Mouse (Mus musculus): Measurements from ENCODE around the gene Acvr1b.
A peak's percentile ranks its signal among the peaks of the same experiment; 100 is the strongest.

Gene Acvr1b

DNA sequence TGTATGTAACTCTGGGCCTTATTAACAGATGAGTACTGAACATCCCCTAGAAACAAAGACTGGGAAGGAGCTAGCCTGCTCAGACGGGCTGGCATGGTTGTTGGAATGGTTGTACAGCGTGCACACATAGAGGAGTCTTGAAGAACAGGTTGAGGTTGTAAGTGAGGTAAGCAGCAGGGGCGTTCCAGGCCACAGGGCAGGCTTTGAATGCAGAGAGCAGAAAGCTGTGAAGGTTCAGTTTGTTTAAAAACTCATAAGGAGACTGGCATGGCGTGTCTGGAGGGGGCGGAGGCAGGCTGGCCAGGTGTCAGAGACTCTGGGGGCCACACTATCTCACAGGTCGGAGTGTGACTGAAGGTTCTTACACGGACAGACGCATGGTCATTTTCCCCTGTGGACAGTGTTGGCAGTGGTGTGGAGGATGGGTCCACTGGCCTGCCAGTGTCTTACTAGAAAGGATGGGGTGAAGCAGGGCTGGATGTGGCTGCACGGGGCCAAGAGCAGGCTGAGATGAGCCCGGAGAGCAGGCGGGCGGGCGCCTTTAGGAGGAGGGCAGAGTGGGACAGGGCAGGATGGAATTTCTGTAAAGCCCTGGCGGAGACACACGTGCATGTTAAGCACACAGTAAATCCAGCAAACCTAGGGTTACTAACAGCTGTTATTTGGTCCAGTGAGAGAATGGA lies 23.8 kb downstream of the Acvr1b start:
- no peak for DNase-seq (ENCODE audit: low spot score in 2 of 2)

DNA sequence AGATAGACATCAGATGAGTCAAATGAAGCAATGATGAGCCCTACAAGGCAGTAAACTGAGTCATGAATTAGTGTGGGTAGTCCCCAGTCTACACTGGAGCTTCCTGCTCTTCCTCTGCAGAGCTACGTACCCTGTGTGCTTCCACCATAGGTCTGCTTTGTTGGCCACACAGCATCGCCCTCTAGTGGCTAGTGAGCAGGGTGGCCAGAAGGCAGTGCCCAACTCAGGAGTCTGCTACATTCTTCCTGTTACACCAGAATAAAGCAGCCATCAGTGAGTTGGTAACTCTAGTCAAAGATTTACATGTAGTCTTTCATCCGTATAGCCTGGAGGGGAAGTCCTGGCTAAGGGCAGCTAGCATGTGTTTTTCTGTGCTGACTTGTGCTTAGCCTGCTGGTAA lies 24.4 kb downstream of the Acvr1b start:
- peak; percentile 40 to 63 for DNase-seq (ENCODE audit: low spot score in 2 of 2)

DNA sequence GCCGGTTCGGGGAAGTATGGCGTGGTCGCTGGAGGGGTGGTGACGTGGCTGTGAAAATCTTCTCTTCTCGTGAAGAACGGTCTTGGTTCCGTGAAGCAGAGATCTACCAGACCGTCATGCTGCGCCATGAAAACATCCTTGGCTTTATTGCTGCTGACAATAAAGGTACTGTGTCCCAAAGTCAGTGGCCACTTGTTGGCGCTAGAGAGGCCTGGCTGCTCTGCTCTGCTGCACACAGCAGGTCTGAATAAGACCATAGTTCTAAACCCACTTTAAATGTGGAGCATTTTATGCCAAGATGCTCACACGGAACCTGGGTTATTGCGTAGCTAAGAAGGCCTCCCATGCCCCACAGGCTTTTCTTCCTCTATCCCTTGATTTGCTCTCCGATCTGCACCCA lies 25.0 kb downstream of the Acvr1b start:
- no peak for DNase-seq (ENCODE audit: low spot score in 2 of 2)

DNA sequence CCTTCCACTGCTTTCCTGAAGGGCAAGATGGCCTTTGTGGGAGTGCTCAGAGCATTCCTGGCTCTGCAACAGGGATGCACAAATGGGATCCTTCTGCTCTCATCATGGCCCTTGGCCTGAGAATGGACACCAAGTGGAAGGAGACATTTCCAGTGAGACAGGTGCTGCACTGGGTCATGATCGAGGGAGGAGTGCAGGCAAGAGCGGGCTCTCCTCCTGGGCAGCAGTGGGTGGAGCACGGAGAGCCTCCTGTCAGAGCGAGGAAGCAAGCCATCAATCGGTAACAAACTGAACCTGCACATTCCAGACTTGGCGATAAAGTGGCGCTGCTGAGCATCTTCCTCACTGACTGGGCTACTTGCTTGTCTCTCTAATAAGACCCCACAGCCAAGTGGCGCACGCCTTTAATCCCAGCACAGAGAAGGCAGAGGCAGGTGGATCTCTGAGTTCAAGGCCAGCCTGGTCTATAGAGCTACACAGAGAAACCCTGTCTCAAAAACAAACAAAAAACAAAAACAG lies 27.0 kb downstream of the Acvr1b start:
- DNase-seq (ENCODE audit: low spot score in 2 of 2) = no peak

DNA sequence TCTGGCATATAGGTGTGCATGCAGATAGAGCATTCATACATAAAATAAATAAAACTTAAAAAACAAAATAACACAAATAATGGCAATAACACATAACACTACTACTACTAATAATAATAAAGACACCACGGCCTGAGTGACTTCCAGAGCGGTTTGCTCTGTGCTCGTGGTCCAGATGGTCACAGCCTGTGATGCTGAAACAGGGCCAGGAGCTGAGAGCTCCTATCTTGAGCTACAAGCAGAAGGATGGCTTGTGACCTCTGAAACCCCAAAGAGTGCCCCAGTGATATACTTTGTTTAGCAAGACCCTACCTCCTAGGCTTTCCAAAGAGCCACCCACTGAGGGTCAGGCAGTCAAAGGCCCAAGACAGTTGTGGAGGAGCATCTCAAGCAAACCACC lies 27.5 kb downstream of the Acvr1b start:
- DNase-seq (ENCODE audit: low spot score in 2 of 2) = no peak

DNA sequence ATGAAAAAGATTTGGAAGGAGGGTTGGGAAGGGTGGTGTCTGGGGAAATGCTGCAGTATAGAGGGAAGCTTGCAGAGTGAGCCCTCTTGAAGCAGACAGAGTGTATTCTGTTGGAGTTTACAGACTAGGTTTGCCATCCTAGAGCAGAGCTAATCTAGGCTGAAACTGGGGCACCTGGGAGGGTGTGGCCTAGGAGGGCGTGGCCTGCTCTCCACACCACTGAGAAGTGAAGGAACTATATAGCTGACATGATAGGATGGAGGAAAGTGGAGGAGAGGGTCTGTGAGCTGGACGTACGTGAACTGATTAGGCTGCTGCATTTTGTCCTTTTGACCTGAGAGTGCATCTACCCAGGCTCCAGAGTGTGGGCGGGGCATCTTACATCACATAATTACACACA lies 29.8 kb downstream of the Acvr1b start:
- DNase-seq (ENCODE audit: low spot score in 2 of 2) = no peak

DNA sequence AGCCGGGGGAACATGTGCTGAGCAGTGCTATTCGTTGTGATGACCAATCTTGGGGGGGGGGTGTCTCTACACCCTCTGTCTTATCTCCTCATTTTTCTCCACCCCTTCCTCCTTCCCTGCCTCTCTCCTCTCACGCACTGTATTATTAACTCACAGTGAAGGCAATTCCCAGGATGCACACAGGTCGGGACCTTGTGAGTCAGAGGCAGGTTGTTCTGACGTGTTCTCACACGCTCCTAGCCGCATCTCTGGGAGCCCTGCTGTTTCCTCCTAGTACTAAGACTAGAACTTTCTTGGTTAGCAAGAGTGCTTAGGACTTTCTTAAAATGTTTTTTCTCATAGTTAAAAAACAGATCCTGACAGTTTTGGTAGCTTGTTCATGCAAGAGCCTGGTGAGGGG lies 30.9 kb downstream of the Acvr1b start:
- DNase-seq (ENCODE audit: low spot score in 2 of 2) = no peak

DNA sequence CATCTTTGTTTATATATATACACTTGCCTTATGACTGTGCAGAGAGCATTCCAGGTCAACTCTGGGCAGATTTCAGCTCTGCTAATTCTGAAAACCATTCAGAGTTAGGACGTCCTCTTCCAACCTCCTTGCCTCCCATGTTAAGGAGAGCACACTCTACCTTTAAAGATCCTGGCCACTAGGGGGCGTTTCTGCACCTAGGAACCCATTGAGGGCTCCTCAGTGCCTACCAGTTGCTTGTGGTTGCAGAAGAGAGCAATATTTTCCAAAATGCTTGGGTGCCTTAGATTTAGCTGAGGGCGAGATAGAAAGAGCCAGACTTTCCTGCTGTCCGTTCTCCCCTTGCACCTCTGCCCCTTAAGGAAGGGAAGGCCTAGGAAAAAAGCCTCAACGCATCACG lies 36.4 kb downstream of the Acvr1b start:
- peak in 1 of 2 experiments; percentile 53 for DNase-seq (ENCODE audit: low spot score in 2 of 2)

DNA sequence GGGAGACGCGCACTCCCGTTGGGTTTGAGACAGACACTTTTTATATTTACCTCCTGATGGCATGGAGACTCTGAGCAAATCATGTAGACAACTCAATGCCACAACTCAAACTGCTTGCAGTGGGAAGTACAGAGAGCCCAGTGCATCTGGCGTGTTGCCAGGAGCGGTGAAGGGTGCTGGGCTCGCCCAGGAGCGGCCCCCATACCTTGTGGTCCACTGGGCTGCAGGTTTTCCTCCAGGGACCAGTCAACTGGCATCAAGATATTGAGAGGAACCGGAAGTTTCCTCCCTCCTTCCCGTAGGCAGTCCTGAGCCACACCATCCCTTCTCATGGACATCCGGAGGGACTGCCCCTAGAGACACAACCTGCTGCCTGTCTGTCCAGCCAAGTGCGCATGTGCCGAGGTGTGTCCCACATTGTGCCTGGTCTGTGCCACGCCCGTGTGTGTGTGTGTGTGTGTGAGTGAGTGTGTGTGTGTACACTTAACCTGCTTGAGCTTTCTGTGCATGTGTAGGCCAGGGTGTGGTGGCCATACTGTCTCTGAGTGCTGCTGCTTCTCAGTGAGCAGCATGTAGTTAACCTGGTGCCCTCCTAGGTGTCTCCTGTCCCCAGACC lies 37.2 kb downstream of the Acvr1b start:
- DNase-seq (ENCODE audit: low spot score in 2 of 2) = no peak

DNA sequence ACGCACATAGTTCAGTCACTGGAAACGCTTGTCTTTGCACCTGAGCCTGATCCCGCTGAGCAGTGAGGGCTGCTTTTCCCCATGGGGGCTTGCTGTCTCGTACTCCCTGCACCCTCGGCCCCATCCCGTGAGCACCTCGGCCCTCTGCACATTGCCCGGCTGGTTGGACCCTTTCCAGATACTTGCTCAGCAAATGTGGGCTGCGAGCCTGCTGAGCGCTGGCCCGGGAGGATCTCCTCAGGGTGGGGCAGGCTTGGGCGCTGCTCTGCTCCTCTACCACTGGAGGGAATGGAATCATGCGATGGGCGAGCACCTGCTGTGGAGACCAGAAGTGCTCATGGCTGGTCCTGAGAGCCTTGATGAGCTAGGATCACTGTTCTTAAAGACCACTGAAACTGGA lies 38.6 kb downstream of the Acvr1b start:
- no peak for DNase-seq (ENCODE audit: low spot score in 2 of 2)

DNA sequence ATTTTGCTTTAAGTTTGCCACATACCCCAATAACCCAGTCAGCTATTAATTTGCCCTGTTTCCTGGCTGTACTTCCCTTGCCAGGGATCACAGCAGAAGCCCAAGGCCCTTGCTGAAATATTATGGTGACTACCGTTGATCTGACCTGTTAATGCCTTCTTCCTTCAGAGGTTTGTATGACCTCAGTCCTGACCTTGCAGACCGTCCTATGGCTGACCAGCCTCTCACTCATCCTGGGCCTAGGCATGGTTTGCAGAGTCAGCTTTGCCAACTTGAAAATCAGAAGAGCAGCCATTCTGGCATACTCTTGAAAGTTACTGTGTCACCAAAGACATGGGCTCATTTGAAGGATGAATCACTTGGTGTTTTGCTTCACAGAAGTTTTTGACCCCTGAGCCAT lies 41.3 kb downstream of the Acvr1b start:
- DNase-seq (ENCODE audit: low spot score in 2 of 2) = no peak

DNA sequence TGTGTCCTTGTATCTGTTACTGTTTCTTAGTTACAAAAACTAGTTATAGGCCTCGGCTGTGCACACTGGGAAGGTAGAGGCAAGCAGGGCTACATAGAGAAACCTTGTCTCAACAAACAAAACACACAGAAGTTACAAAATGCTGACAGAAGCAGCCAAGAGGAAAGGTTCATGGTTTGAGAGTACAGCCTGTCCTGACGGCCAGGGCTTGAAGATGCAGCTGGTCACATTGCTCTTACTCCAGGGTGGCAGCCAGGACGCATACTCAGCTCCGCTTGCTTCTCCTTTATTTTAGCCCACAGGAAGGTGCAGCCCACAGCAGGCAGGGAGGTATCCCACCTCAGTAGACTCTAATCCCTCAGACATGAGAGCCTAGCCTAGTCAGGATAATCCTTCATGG lies 42.2 kb downstream of the Acvr1b start:
- DNase-seq (ENCODE audit: low spot score in 2 of 2) = no peak

DNA sequence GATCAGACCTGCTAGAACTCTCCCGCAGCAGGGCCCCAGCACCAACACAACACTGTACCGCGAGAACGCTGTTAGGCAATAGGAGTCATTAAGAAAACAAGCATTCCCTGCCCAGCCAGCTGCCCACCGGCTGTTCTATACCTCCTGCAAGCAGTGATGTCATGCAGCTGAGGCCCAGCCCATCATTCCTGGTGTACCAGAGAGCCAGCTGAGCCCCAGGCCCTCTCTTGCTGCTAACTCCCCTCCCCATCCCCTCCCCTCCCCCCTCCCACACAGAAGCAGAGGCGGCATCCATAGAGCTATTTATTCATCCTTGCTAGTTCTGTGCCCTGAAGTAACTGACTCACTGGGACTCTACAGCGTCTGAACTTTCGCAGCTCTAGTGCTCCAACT lies 47.0 kb downstream of the Acvr1b start:
- DNase-seq (ENCODE audit: low spot score in 2 of 2) = no peak

DNA sequence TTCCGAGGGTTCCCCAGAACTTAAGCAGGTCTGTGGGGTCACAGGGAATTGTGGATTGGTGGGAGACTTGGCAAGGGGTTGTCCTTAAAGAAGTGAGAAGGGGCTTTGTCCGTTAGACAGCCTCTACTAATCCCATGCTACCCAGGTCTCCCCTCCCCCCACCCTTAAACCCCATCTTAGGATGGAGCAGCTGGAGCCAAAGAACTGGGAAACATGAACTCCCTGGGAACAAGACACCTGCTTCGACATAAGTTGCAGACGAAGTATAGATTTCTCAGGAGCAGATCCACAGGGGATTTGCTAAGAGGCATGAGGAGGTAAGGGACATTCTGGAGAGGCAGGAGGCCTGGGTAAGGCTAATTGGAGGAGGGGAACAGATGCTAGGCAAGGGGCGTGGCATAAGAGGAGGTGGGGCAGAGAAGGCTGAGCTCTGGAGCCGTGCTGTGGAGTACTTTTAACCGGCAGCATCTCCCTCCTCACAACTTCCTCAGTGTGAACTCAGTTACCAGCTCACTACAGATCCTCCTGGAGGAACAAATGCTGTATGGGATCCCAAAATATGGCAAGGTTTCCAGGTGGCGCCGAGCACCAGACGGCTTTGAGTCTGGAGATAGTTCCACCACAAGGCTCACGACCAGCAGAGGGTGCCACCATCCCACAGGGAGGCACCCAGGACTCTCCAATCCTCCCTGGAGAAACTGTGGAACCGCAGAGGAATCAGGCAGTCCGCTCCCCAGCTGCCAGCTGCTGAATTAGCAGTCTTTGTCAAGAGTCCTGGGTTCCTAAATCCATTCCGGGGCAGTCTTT lies 47.6 kb downstream of the Acvr1b start:
- peak in 1 of 2 experiments; percentile 58 for DNase-seq (ENCODE audit: low spot score in 2 of 2)

DNA sequence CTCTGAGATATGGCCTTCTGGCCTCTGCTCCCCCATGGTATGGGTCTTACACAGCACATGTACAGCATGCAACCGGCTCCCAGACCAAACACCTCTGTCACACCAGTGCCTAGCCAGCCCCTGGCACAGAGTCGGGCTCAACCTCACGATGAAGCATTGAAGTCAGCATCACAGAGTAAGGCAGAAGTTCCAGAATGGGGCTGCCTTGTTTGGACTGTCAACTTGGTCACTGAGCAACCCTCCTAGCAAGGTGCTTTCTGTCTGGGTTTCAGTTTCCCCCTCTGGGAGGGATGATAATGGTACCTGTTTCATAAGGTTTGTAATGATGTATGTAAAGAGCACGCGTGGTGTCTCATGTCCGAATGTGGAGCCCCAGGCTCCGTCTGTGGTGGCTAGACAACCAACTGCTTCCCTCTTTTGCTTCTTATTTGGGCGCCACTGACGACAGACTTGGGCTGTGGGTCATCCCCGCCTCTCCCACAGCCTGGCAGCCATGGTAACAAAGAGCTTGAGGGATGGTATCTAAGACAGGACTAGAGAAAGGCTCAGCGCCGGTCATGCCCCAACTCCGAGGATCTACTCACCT lies 49.1 kb downstream of the Acvr1b start:
- no peak for DNase-seq (ENCODE audit: low spot score in 2 of 2)

DNA sequence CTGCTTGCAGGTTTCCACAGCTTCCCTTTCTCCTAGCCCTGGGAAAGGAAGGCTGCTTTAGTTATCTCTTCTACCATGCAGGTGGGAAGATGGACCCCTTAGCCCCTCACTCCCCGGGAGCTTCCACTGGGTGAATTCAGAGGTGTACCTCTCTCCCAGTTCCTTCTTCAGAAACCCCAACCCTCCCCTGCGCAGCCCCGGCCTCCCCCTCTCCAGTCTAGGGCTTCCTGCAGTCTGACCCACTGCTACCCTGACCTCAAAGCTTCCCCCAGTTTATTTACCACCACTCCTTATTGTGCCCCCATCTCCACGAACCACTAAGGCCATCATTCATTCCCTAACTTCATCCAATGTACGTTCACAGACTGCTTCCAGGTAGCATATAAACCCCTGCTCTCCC lies 49.7 kb downstream of the Acvr1b start:
- no peak for DNase-seq (ENCODE audit: low spot score in 2 of 2)

DNA sequence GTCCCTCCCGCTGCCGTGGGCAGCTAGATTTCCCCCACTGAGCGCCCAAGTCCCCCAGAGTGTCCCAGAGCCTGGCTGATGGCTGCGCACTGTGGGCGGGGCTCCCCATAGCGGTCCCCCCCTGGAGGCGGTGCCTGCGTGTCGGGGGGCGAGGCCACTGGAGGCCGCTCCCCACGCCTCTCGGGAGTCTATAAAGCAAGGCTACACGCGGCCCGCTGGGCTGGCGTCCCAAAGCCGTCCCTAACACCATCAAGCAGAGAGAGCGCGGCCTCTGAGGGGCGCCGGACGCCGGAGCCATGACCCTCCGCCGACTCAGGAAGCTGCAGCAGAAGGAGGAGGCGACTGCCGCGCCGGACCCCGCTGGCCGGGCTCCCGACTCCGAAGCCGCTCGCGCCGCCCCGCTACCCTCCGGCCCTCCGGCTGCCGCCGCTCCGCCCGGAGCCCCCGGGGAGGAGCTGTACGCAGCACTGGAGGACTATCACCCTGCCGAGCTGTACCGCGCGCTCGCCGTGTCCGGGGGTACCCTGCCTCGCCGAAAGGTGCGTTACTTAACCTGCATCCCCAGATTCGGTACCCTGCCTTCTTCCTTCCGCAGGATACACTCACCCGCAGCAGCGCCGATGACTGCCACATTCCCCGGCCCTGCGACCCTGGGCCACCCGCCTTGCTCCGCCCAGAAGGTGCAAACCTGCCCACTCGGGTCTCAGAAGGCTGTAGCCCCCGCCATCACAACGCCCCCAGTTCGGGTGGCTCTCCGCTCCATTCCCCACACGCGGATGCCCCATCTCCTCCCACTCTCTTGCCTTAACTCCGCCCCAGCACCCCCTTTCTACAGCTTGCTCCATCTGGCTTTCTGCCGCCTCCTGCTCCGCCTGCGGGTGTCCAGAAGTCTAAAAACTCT lies 50.4 kb downstream of the Acvr1b start, which contains the start of gene Grasp:
Grasp (plus strand) TSS at position 183 of the 901 bp plus-strand sequence.
- peak; percentile 51 to 68 for DNase-seq (ENCODE audit: low spot score in 2 of 2)

DNA sequence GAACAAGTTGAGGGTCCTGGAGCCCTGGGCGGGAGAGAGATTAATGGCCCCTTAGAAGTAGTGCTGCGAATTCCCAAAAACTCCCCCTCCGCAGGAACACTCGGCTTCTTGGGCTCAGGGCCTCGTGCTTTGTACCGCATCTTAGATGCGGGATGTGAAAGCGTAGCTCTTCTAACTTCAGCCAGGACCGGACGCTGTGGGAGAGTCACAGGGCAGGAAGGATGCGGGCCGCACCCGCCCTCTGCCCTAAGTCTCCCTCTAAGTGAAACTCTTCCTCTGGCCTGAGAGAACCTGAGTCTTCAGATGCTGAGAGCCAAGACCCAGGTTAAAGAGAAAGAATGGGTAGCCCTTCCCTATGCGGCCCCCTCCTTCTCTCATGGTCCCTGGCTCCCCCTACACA lies 51.1 kb downstream of the Acvr1b start:
- no peak for DNase-seq (ENCODE audit: low spot score in 2 of 2)

DNA sequence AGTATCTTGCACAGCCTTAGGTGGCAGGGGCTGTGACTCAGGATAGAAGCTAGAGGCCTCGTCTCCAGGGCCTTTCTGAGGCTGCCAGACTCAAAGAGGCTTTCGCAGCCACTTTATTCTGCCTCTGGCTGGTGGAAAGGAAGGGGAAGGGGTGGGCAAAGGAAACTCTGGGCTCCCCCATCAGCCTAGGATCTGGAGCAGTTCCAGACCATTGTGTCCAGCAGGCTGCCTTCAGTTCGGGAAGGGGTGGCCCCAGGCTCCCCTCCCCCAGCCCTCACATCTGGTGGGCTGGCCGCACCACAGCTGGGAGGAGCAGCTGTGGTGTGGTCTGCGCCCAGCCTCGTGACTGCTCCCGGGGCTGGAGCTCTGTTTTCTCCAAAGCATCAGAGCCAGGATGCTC lies 54.1 kb downstream of the Acvr1b start:
- no peak for DNase-seq (ENCODE audit: low spot score in 2 of 2)

DNA sequence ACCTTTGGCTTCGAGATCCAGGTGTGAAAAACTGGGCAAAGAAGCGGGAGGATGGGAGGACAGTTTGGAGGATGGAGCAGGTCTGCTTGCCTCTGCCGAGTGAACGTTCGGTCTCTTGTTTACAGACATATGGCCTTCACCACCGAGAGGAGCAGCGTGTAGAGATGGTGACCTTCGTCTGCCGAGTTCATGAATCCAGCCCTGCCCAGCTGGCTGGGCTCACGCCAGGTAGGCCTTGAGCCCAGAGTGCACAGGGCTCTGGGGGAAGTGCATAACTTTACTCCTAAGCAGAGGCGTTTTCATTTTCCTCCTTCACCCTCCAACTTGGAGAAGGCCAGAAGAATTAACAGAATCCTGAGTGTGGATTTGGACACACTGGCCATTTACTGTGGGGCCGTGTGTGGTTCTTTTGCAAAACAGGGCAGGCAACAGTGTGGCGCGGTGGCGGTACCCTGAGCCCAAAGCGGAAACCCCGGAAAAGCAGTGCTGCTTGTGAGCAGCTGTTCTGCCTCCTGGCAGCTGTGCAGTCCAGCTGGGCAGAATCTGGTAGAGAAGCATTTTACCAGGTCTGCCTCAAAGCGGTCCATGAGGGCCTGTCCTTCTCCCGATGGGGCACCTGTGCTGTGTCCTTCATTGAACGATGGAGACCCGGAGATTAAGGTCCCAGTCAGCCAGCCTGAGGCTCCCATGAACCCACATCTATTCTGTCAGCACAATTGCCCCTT lies 55.2 kb downstream of the Acvr1b start:
- no peak for DNase-seq (ENCODE audit: low spot score in 2 of 2)

DNA sequence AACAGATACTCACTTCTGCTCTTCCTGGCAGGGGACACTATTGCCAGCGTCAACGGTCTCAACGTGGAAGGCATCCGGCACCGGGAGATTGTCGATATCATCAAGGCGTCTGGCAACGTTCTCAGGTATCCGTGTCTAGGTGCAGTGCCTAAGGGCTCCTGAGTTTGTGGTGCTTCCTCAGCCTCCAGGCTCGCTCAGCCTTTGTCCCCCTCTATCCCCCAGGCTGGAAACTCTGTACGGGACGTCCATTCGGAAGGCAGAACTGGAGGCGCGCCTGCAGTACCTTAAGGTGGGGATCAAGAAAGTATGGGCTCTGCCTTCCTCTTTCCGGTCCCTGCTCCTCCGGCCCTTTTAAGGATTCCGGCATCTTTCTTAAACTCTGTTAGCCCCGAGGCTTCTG lies 56.6 kb downstream of the Acvr1b start:
- no peak for DNase-seq (ENCODE audit: low spot score in 2 of 2)

Data from spleen, postnatal 14 days (tissue).